ENCODE assay signal across 26 mouse cellular contexts in the genomic region with DNA sequence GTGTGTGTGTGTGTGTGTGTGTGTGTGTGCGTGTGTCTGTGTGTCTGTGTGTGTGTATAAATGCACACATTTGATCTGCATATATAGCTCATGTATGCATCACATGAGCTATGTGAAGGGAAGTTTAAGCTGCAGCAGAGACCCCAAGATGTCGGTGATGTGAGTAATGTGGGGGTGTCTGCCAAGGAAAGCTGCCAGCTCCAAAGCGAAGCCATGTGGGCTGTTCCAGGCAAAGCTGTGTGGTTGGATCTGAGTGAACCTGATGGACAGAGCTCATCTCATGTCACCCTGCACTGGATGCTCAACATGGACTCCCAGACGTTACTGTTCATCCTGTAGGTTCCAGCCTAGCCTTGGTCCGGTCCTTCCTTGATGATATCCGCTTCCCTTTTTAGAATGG.
DNase-seq lines count a peak whose midpoint lies in the region; ATAC-seq and TF ChIP-seq lines count a peak whose summit lies in the region.
"Had no signal": no experiment of that assay in that cellular context is flagged by ENCODE, and none has a peak within 500 bp of the region (broad histone marks: within the 10 kb centered on the region; RNA-seq: fewer than 3 reads in every experiment).

No protein-coding gene starts in this region.

- no peaks in the 10 kb centered on the region for H3K27me3 ChIP-seq in forebrain, postnatal 0 days (ENCODE audit: insufficient read depth, low read length)
- no peaks in the 10 kb centered on the region for H3K27me3 ChIP-seq in forebrain, embryonic 15.5 days
- H3K27me3 ChIP-seq: CH12.LX; intestine, embryonic 15.5 days; neural tube, embryonic 12.5 days had no signal

- peaks cover 6% of the 10 kb centered on the region; the same call in 1 of the 2 replicates for H3K4me1 ChIP-seq in forebrain, postnatal 0 days (ENCODE audit: insufficient read depth)
- peaks cover 20% of the 10 kb centered on the region for H3K4me1 ChIP-seq in forebrain, embryonic 15.5 days
- H3K4me1 ChIP-seq: intestine, embryonic 15.5 days; neural tube, embryonic 12.5 days had no signal

- ATAC-seq in forebrain, postnatal 0 days = no peak
- ATAC-seq in forebrain, embryonic 15.5 days (replicated peaks) = no peak
- ATAC-seq: hindbrain, embryonic 16.5 days; intestine, embryonic 15.5 days had no signal

- intact Hi-C loops in left cerebral cortex, postnatal 14 days (cut with DNase I) = no loop called here

- no peaks in the 10 kb centered on the region for H3K9me3 ChIP-seq in forebrain, postnatal 0 days (ENCODE audit: low read length)
- H3K9me3 ChIP-seq in forebrain, embryonic 15.5 days = no peaks in the 10 kb centered on the region
- H3K9me3 ChIP-seq: heart, embryonic 12.5 days; hindbrain, embryonic 10.5 days; intestine, embryonic 15.5 days; neural tube, embryonic 12.5 days had no signal

- H3K4me3 ChIP-seq in forebrain, postnatal 0 days (ENCODE audit: low read depth, low read length) = no peak overlapping the region
- H3K4me3 ChIP-seq in forebrain, embryonic 15.5 days = no peak overlapping the region
- no peak overlapping the region for H3K4me3 ChIP-seq in layer of hippocampus, adult 2 months
- H3K4me3 ChIP-seq: heart, embryonic 12.5 days; hindbrain, embryonic 10.5 days; intestine, embryonic 15.5 days; neural tube, embryonic 12.5 days had no signal

- no peak overlapping the region for H3K4me2 ChIP-seq in forebrain, postnatal 0 days (ENCODE audit: low read depth)
- no peak overlapping the region for H3K4me2 ChIP-seq in forebrain, embryonic 15.5 days (replicated peaks)
- H3K4me2 ChIP-seq: heart, embryonic 12.5 days; intestine, embryonic 15.5 days; lung, embryonic 14.5 days; neural tube, embryonic 12.5 days had no signal

- no peak overlapping the region for H3K27ac ChIP-seq in forebrain, postnatal 0 days (ENCODE audit: low read depth, low read length)
- no peak overlapping the region for H3K27ac ChIP-seq in forebrain, embryonic 15.5 days (replicated peaks)
- peak overlapping the region; percentile 71 for H3K27ac ChIP-seq in layer of hippocampus, adult 2 months
- H3K27ac ChIP-seq: hindbrain, embryonic 10.5 days; intestine, embryonic 15.5 days; liver, embryonic 14.5 days; neural tube, embryonic 12.5 days; stomach, postnatal 0 days had no signal

- no peaks in the 10 kb centered on the region for H3K36me3 ChIP-seq in forebrain, postnatal 0 days (ENCODE audit: insufficient read depth)
- no peaks in the 10 kb centered on the region for H3K36me3 ChIP-seq in forebrain, embryonic 15.5 days
- H3K36me3 ChIP-seq: G1E; heart, embryonic 12.5 days; hindbrain, embryonic 10.5 days; intestine, embryonic 15.5 days; neural tube, embryonic 12.5 days had no signal

- TF ChIP-seq CTCF in forebrain, postnatal 0 days (IDR thresholded peaks at IDR 0.05; ENCODE audit: low read depth) = no peak
- TF ChIP-seq CTCF in layer of hippocampus, adult 2 months (conservative IDR thresholded peaks at IDR 0.05) = no peak

- DNase-seq in forebrain, postnatal 0 days = peak; percentile 30
- DNase-seq in layer of hippocampus, adult 2 months (ENCODE audit: low spot score in 2 of 2) = peak; percentile 45 to 51
- DNase-seq in layer of hippocampus, adult 9-10 months (ENCODE audit: low spot score) = no peak
- DNase-seq in brain, adult 2 months (ENCODE audit: low read depth, low spot score) = peak; percentile 73
- peak; percentile 55 to 70 for DNase-seq in left cerebral cortex, postnatal 14 days (ENCODE audit: low spot score in 2 of 2)
- no peak for DNase-seq in adrenal gland, postnatal 4 days (ENCODE audit: low spot score in 2 of 2)
- DNase-seq: adrenal gland, adult 2 months; B cell, adult 2 months; cerebellum, adult 9-11 months; gastrocnemius, postnatal 14 days; heart, adult 18-20 months; heart, postnatal 10 days; kidney, adult 8-10 months; kidney, postnatal 10 days; midbrain, embryonic 14.5 days had no signal

- WGBS in forebrain, postnatal 0 days = 67% methylated on average over 6 of the region's 6 CpGs
- WGBS in forebrain, embryonic 15.5 days = 86% methylated on average over 6 of the region's 6 CpGs

- no peak overlapping the region for H3K9ac ChIP-seq in forebrain, postnatal 0 days
- no peak overlapping the region for H3K9ac ChIP-seq in forebrain, embryonic 15.5 days (replicated peaks)
- H3K9ac ChIP-seq: heart, embryonic 12.5 days; intestine, embryonic 15.5 days; liver, embryonic 14.5 days; lung, embryonic 14.5 days; neural tube, embryonic 12.5 days had no signal

Comparison
In these comparisons a context has a peak if more than half of its experiments do, and no peak if none do; other contexts are left out.
1. DNase-seq: peak in forebrain, postnatal 0 days (single experiment), layer of hippocampus, adult 2 months (2 of 2), brain, adult 2 months (single experiment) and left cerebral cortex, postnatal 14 days (2 of 2); none in layer of hippocampus, adult 9-10 months (single experiment) and adrenal gland, postnatal 4 days (0 of 2).